Mouse (Mus musculus) midbrain, embryonic 11.5 days (tissue): ENCODE data around the gene Ubqln4. TPM values are rescaled to one million over a fixed set of nuclear protein-coding genes. Genes with fewer than 3 reads are reported as not detected.

Experiments used
- ATAC-seq: fragments of 200-750 bp; cut with Nextera tagmentation; 2 replicates; pipeline ENCODE4 v1.8.0; 2017; ENCODE audit warnings: moderate TSS enrichment, moderate library complexity; ENCODE audit not compliant: low FRiP score
- DNase-seq: peaks from one replicate; pipeline ENCODE4 v3.0.0; 2015; ENCODE audit warnings: low spot score; ENCODE audit errors: missing footprints
- H3K27ac ChIP-seq: fragments of 300-500 bp; sonication (generic); 2 replicates; pipeline ENCODE4 v1.5.1; 2014; ENCODE audit warnings: low read depth, low read length
- H3K27me3 ChIP-seq: fragments of 300-500 bp; sonication (generic); 2 replicates; pipeline ENCODE4 v1.6.1; 2014; ENCODE audit warnings: mild to moderate bottlenecking, low read length, moderate library complexity, mixed read lengths; ENCODE audit not compliant: control insufficient read depth, insufficient read depth
- H3K36me3 ChIP-seq: fragments of 300-500 bp; sonication (generic); 2 replicates; pipeline ENCODE4 v1.6.1; 2014; ENCODE audit warnings: mild to moderate bottlenecking, low read length, moderate library complexity, mixed read lengths; ENCODE audit not compliant: control insufficient read depth, insufficient read depth
- H3K4me1 ChIP-seq: fragments of 300-500 bp; sonication (generic); 2 replicates; pipeline ENCODE4 v1.6.1; 2014; ENCODE audit warnings: low read length; ENCODE audit not compliant: control insufficient read depth, insufficient read depth
- H3K4me2 ChIP-seq: fragments of 300-500 bp; sonication (generic); 2 replicates; pipeline ENCODE4 v1.6.1; 2014; ENCODE audit warnings: mild to moderate bottlenecking, moderate library complexity
- H3K4me3 ChIP-seq: fragments of 300-500 bp; sonication (generic); 2 replicates; pipeline ENCODE4 v1.5.1; 2014; ENCODE audit warnings: low read depth, low read length
- H3K9ac ChIP-seq: fragments of 300-500 bp; sonication (generic); 2 replicates; pipeline ENCODE4 v1.6.1; 2014; ENCODE audit warnings: low read length
- H3K9me3 ChIP-seq: fragments of 300-500 bp; sonication (generic); 2 replicates; pipeline ENCODE4 v1.6.1; 2016; ENCODE audit warnings: low read length; ENCODE audit not compliant: control insufficient read depth
- WGBS: fragments of 180-500 bp; shearing (Covaris S2); extraction: QIAGEN DNeasy Blood & Tissue Kit; methylation state at CpG from one replicate; pipeline ENCODE4 v1.1.7; 2014; 5-methylcytosine and 5-hydroxymethylcytosine counted together
- polyA plus RNA-seq: library from polyadenylated mRNA; unstranded; fragments of >200 nt; fragmentation: Nextera tagmentation; extraction: Ambion mirVana; gene quantifications from 2 replicates; pipeline ENCODE4 v1.2.1, GENCODE M21; 2014

Ubqln4 gene
- polyA plus RNA-seq, 1 experiment from 2014 or later: 72.4 TPM

DNA sequence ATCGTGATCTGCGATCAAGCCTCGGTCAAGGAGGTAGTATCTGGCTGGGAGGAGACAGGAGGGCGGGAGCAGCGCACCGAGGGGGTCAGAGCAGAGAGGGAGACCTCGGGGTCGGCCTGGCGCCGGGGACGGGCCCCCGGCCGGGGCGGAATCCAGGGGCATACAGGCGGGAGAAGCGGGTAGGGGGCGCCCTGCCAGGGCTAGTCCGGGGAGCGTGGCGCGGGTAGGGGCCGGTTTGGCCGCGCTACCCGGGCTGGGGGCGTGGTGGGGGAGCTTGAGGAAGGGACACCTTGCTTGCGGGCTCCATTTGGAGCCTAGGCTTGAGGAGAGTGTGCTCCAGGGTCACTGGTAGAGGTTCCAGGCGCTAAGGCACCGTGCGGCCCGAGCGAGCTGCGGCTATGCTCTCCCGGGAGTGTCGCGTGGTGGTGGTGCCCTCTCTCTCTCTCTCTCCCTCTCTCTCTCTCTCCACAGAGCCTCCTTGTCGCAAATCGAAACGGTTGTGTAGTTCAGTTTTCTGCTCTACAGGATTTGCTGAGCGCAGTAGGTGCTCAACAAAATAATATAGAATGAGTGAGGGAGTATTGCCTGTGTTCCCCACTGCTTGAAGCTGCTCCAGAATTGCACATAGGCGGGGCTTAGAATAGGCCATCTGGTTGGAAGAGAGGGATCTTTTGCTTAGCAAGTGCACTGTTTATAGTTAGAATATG is 475 bp downstream of the Ubqln4 start:
- ATAC-seq: peak; percentile 71
- peak overlapping the region; percentile 93 for H3K27ac ChIP-seq
- H3K4me1 ChIP-seq: peaks cover 13% of the 10 kb centered on the region
- peak overlapping the region; percentile 66 for H3K4me2 ChIP-seq
- H3K9me3 ChIP-seq: no peaks in the 10 kb centered on the region
- H3K9ac ChIP-seq: peak overlapping the region; percentile 80
- no peaks in the 10 kb centered on the region for H3K27me3 ChIP-seq
- DNase-seq: no peak
- H3K36me3 ChIP-seq: peaks cover 17% of the 10 kb centered on the region; the same call in 1 of the 2 replicates
- peak overlapping the region; percentile 79 for H3K4me3 ChIP-seq
- WGBS: under 1% methylated on average over 40 of the region's 41 CpGs

- WGBS: 85% methylated on average over 5 of the region's 5 CpGs
- no peak overlapping the region for H3K27ac ChIP-seq
- no peak overlapping the region; the same call in 1 of the 2 replicates for H3K4me2 ChIP-seq
- peaks cover 27% of the 10 kb centered on the region; the same call in 1 of the 2 replicates for H3K36me3 ChIP-seq
- no peaks in the 10 kb centered on the region for H3K9me3 ChIP-seq
- H3K4me1 ChIP-seq: peaks cover 13% of the 10 kb centered on the region
- H3K4me3 ChIP-seq: peak overlapping the region; percentile 79; the same call in 1 of the 2 replicates
- no peak for ATAC-seq
- peak; percentile 72 for DNase-seq
- no peaks in the 10 kb centered on the region for H3K27me3 ChIP-seq
- H3K9ac ChIP-seq: no peak overlapping the region; the same call in 1 of the 2 replicates
Observed at GRCm38 (mm10) chr3:88555069-88555605, 1.6 kb downstream of the Ubqln4 start.

DNA sequence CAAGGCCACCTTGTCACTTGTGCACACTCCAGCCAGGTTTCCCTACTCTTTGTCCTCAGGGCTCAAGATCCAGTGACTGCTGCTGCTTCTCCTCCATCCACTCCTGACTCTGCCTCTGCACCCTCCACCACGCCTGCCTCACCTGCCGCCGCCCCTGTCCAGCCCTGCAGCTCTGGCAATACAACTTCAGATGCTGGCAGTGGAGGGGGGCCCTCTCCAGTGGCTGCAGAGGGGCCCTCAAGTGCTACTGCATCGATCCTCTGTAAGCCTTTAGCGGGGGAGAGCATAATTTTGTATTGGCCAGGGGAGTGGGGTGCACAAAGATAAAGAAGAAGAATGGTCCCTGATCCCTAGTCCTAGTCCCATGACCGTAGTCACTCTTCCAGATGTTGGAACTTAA is 2.2 kb downstream of the Ubqln4 start:
- Histone ChIP-seq H3K4me3 (no peak overlapping the region), H3K9ac (no peak overlapping the region), H3K9me3 (no peaks in the 10 kb centered on the region), H3K4me1 (peaks cover 13% of the 10 kb centered on the region), H3K27me3 (no peaks in the 10 kb centered on the region), H3K27ac (no peak overlapping the region), H3K36me3 (peaks cover 30% of the 10 kb centered on the region), H3K4me2 (no peak overlapping the region)
- DNase-seq: peak; percentile 53
- ATAC-seq: no peak
- 98% methylated on average over 6 of the region's 6 CpGs for WGBS

- Histone ChIP-seq H3K4me1 (peaks cover 13% of the 10 kb centered on the region), H3K9ac (no peak overlapping the region), H3K4me3 (no peak overlapping the region), H3K27me3 (no peaks in the 10 kb centered on the region), H3K4me2 (no peak overlapping the region), H3K27ac (no peak overlapping the region), H3K36me3 (peaks cover 31% of the 10 kb centered on the region), H3K9me3 (no peaks in the 10 kb centered on the region)
- WGBS: 96% methylated on average over 8 of the region's 8 CpGs
- ATAC-seq (no peak), DNase-seq (peak; percentile 39)
Observed at GRCm38 (mm10) chr3:88556616-88557015, 3.1 kb downstream of the Ubqln4 start.

DNA sequence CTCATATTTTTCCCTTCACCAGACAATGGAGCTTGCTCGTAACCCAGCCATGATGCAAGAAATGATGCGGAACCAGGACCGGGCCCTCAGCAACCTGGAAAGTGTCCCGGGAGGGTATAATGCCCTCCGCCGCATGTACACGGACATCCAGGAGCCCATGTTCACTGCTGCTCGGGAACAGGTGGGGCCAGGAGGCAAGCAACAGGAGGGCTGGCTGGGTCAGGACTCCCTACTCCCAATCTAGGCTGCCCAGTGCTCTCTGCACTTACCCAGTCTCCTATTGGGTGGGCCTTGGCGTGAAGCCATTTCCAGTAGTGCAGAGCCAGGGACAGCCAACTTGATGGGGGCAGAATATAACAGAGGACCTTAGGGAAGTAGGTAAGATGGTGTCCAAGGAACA is 6.0 kb downstream of the Ubqln4 start:
- H3K27ac ChIP-seq: no peak overlapping the region
- H3K27me3 ChIP-seq: no peaks in the 10 kb centered on the region
- 96% methylated on average over 9 of the region's 9 CpGs for WGBS
- H3K4me1 ChIP-seq: peaks cover 4% of the 10 kb centered on the region
- no peak for DNase-seq
- no peak overlapping the region for H3K4me3 ChIP-seq
- H3K4me2 ChIP-seq: no peak overlapping the region
- no peak for ATAC-seq
- no peaks in the 10 kb centered on the region for H3K9me3 ChIP-seq
- no peak overlapping the region for H3K9ac ChIP-seq
- H3K36me3 ChIP-seq: peaks cover 44% of the 10 kb centered on the region

DNA sequence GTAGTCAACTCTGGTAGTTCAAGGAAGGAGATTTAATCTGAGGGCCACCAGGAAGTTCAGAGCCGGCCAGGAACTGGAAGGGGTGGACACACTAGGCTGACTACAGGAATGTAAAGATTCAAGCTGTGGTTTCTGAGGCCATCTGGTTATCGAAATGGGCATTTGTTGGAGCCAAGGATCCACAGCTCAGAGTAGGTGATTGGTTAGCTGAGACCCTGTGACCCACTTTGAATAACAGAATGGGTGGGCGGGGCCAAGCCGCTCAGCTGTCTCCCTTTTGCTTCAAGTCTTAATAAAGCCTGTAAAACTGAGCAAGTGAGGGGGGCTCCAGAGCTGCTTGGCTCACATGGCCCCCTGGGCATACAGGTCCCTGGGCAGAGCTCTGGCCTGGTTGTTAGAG is 8.4 kb downstream of the Ubqln4 start:
- H3K36me3 ChIP-seq: peaks cover 52% of the 10 kb centered on the region
- no peaks in the 10 kb centered on the region for H3K9me3 ChIP-seq
- no peak overlapping the region for H3K4me2 ChIP-seq
- WGBS: 75% methylated on average over 4 of the region's 4 CpGs
- H3K27me3 ChIP-seq: no peaks in the 10 kb centered on the region
- no peaks in the 10 kb centered on the region; the same call in 1 of the 2 replicates for H3K4me1 ChIP-seq
- H3K9ac ChIP-seq: no peak overlapping the region
- no peak for DNase-seq
- H3K4me3 ChIP-seq: no peak overlapping the region
- peak; percentile 54; the same call in 1 of the 2 replicates for ATAC-seq
- H3K27ac ChIP-seq: no peak overlapping the region

GRCm38 (mm10) chr3:88563442-88563841 is 9.9 kb downstream of the Ubqln4 start:
- no peak overlapping the region for H3K4me2 ChIP-seq
- no peaks in the 10 kb centered on the region; the same call in 1 of the 2 replicates for H3K4me1 ChIP-seq
- H3K36me3 ChIP-seq: peaks cover 56% of the 10 kb centered on the region
- H3K9me3 ChIP-seq: no peaks in the 10 kb centered on the region
- H3K4me3 ChIP-seq: no peak overlapping the region
- ATAC-seq (no peak), DNase-seq (no peak)
- no peak overlapping the region for H3K27ac ChIP-seq
- no peaks in the 10 kb centered on the region for H3K27me3 ChIP-seq
- 64% methylated on average over 4 of the region's 4 CpGs for WGBS
- no peak overlapping the region for H3K9ac ChIP-seq

- no peak overlapping the region for H3K4me3 ChIP-seq
- peaks cover 60% of the 10 kb centered on the region for H3K36me3 ChIP-seq
- no peaks in the 10 kb centered on the region for H3K27me3 ChIP-seq
- DNase-seq (no peak), ATAC-seq (no peak)
- no peaks in the 10 kb centered on the region for H3K9me3 ChIP-seq
- H3K27ac ChIP-seq: no peak overlapping the region
- no peak overlapping the region for H3K9ac ChIP-seq
- WGBS: 88% methylated on average over 7 of the region's 7 CpGs
- no peak overlapping the region for H3K4me2 ChIP-seq
- H3K4me1 ChIP-seq: no peaks in the 10 kb centered on the region; the same call in 1 of the 2 replicates
Observed at GRCm38 (mm10) chr3:88563966-88564365, 10.4 kb downstream of the Ubqln4 start.

- WGBS: 91% methylated on average over 3 of the region's 3 CpGs
- Histone ChIP-seq H3K36me3 (peaks cover 59% of the 10 kb centered on the region), H3K9ac (no peak overlapping the region)
Observed at GRCm38 (mm10) chr3:88566116-88566515, 12.6 kb downstream of the Ubqln4 start.

More at GRCm38 (mm10) chr3:88566116-88566515, 12.6 kb downstream of the Ubqln4 start:
- Histone ChIP-seq H3K4me1 (no peaks in the 10 kb centered on the region; the same call in 1 of the 2 replicates), H3K4me3 (no peak overlapping the region), H3K27me3 (no peaks in the 10 kb centered on the region), H3K27ac (no peak overlapping the region), H3K4me2 (no peak overlapping the region), H3K9me3 (no peaks in the 10 kb centered on the region)
- no peak for ATAC-seq
- no peak for DNase-seq
